Mouse (Mus musculus) embryo, embryonic 10 days (tissue): ENCODE results near the gene Nuak2.
"Not testable (repeated sequence)": the region's sequence is repeated elsewhere in the genome, so short reads cannot be mapped to it uniquely, and the experiment has no call there.

Experiments used
- DNase-seq: peaks from one replicate; pipeline ENCODE4 v3.0.0-alpha.2; 2015; ENCODE audit warnings: low spot score

Gene Nuak2

GRCm38 (mm10) chr1:132315889-132316624, at the start of gene Nuak2:
Gene Nuak2, plus strand, starts transcription at chr1:132316126.
- peak; percentile 96 for DNase-seq

GRCm38 (mm10) chr1:132266791-132267557, 49.0 kb upstream of the Nuak2 start:
- no peak for DNase-seq

- DNase-seq: no peak
These were observed 48.0 kb upstream of the Nuak2 start for GRCm38 (mm10) chr1:132267959-132268358.

GRCm38 (mm10) chr1:132268418-132269060, 47.4 kb upstream of the Nuak2 start:
- no peak for DNase-seq

- no peak for DNase-seq
These were observed 44.7 kb upstream of the Nuak2 start for GRCm38 (mm10) chr1:132271237-132271636.

- DNase-seq: no peak
These were observed 39.2 kb upstream of the Nuak2 start for GRCm38 (mm10) chr1:132276694-132277093.

- no peak for DNase-seq
These were observed 38.8 kb upstream of the Nuak2 start for GRCm38 (mm10) chr1:132277124-132277523.

- DNase-seq: not testable (repeated sequence)
These were observed 35.3 kb upstream of the Nuak2 start for GRCm38 (mm10) chr1:132280636-132281035.

- DNase-seq: peak; percentile 55
These were observed 34.3 kb upstream of the Nuak2 start for GRCm38 (mm10) chr1:132281523-132282176.

GRCm38 (mm10) chr1:132282177-132282536, 33.8 kb upstream of the Nuak2 start:
- DNase-seq: no peak

- no peak for DNase-seq
These were observed 32.9 kb upstream of the Nuak2 start for GRCm38 (mm10) chr1:132283018-132283417.

GRCm38 (mm10) chr1:132286735-132287134, 29.2 kb upstream of the Nuak2 start:
- no peak for DNase-seq

- no peak for DNase-seq
These were observed 28.5 kb upstream of the Nuak2 start for GRCm38 (mm10) chr1:132287445-132287844.

GRCm38 (mm10) chr1:132287991-132288451, 27.9 kb upstream of the Nuak2 start:
- no peak for DNase-seq

GRCm38 (mm10) chr1:132289965-132290364, 26.0 kb upstream of the Nuak2 start:
- no peak for DNase-seq

- peak; percentile 31 for DNase-seq
These were observed 24.8 kb upstream of the Nuak2 start for GRCm38 (mm10) chr1:132290921-132291675.

GRCm38 (mm10) chr1:132291706-132292105, 24.2 kb upstream of the Nuak2 start:
- DNase-seq: no peak

GRCm38 (mm10) chr1:132292318-132293129, 23.4 kb upstream of the Nuak2 start:
- peak; percentile 53 for DNase-seq

- DNase-seq: no peak
These were observed 20.4 kb upstream of the Nuak2 start for GRCm38 (mm10) chr1:132295506-132295905.

GRCm38 (mm10) chr1:132296051-132296450, 19.9 kb upstream of the Nuak2 start:
- DNase-seq: no peak

GRCm38 (mm10) chr1:132298425-132298800, 17.5 kb upstream of the Nuak2 start, which contains the start of gene Klhdc8a:
Gene Klhdc8a, plus strand, starts transcription at chr1:132298626.
- peak; percentile 46 for DNase-seq
